Mouse (Mus musculus) thymus, postnatal 0 days (tissue): ENCODE data around the gene Kdelr1. TPM values are rescaled to one million over a fixed set of nuclear protein-coding genes. Genes with fewer than 3 reads are reported as not detected.

ENCODE experiments used
- DNase-seq: peaks from one replicate; pipeline ENCODE4 v3.0.0-alpha.2; 2015; ENCODE audit warnings: low spot score
- polyA plus RNA-seq: library from polyadenylated mRNA; unstranded; fragments of >200 nt; fragmentation: Nextera tagmentation; extraction: Ambion mirVana; gene quantifications from 2 replicates; pipeline ENCODE4 v1.2.1, GENCODE M21; 2015

The Kdelr1 gene
- polyA plus RNA-seq, 1 experiment from 2014 or later, result 38.7 TPM

DNA sequence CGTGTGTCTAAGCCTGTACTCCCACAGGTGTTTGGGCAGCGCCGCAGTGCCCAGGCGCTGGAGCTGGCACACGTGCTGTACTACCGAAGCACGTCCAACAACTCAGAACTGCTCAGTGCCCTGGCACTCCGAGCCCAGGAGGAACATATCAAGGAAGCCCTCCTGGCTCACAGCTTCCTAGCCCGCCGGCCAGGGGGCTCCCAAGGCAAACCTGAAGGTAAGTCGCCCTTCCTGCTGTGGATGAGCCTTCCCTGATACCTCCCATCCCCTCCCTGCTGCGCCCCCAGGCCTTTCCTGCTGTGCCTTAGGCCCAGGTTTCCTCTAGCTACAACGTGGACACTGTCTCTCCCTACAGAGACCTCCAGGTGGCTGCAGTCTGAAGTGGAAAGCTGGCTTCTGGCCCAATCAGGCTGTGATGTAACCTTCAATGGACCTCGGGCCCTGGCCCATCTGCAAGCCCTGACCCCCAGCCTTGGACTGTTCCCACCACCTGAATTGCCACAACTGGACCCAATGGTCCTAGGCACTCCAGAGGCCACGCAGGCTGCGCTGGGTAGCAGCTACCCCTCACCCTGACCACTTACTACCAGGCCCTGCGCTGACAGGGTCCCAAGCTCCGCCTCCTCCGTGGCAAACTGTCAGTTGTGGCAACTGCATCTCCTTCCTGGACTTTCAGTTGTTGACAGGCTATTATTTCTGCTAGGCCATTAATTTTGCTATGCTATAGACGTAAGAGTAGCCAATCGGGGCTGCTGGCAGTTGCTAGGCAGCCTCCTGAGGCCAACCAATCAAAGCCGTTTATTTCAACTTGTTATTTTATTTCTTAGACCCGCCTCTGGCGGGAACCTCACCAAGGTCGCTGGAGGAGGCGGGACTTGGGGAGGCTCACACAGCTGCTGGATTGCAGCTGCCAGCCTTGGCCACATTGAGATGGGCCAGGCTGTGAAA, 43.8 kb downstream of the Kdelr1 start:
- peak; percentile 95 for DNase-seq

DNA sequence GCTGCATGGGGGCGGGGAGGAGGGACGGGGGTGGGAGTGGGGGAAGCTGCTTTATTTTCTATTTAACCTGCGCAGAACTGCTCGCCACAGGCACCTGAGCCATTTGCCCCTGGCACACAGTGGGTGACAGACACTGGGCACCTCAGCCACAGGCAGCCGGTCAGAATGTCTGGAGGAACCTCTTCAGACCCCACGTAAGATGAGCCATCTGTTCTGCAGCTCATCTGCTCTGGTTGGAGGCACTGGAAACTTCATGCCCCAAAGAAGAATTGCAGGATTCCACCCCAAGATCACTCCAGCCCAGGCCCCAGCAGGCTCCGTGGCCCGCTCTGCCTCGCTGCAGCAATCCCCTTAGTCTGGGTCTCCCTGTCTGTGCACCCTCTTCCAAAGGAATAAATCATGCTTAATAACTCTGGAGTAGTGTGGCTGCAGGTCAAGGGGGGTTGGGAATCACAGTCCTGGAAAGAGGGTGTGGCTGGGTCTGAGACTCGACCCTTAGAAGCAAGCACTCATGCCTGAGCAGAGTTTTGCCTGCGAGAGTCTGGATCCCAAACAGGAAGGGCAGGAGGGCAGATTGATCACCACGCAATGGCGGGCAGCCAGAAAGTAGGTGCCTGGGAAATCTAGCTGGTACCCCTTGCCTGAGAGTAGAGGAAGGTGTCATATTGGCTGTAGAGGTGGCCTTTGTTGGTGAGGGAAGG, 44.6 kb downstream of the Kdelr1 start:
- DNase-seq, result no peak

DNA sequence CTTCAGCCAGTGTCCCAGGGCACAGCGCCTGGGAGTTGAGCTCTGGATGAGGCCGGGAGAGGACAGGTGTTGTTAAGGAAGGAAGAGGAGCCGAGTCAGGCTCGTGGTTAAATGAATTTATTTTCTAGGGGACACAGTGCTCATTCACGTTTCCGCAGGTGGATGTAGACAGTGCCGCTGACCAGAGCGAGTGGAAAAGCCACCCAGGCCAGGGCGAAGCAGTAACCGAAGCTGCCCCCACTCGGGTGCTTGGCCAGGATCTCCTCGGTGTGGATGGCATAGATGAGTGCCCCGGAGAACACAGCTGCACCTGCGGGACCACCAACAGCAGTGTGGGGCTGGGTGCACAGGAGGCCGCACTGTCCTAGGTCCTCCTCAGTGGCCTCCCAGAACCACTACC, 45.4 kb downstream of the Kdelr1 start:
- no peak for DNase-seq

DNA sequence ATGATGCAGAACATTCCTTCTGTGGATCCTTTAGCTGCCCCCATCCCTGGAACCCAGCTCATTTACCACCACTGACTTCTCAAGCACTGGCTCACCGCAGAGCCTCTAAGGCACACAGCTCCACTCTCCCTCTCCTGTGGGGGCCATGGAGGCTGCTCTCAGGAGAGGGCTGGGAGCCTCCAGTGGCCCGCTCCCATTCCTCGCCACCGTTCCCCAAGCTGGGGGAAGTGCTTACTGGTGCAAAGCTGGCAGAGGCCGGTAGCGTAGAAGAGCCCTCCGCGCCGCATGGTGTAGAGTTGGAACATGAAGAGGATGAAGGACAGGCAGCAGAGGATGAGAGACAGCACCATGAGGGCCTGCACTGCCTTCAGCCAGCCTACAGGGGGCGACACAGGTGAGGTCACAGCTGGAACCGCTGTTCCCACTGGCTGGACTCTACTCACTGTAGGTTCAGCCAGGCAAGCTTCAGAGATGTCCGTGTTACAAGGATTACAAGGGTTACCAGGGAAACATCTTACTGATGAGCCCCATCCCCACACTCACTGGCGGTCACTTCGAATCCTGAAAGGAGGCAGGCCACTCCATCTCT, 46.6 kb downstream of the Kdelr1 start:
- no peak for DNase-seq

DNA sequence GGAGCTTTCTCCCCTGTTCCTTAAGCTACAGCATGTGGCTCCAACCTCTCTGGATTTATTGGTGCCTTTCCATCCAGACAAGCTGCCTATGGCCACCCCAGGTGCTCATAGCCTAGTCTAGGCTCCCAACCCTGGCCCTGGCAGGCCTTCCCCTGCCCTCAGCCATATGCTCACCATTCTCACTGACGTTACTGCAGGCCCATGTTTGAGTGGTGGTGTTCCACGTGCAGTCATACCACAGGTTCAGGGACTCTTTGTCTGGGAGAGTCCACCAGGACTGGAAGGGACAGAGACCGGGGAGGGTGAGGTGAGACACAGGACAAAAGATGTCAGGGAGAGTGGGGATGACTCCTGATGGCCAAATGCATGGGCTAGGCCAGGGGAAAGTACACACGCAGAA, 47.2 kb downstream of the Kdelr1 start:
- no peak for DNase-seq

DNA sequence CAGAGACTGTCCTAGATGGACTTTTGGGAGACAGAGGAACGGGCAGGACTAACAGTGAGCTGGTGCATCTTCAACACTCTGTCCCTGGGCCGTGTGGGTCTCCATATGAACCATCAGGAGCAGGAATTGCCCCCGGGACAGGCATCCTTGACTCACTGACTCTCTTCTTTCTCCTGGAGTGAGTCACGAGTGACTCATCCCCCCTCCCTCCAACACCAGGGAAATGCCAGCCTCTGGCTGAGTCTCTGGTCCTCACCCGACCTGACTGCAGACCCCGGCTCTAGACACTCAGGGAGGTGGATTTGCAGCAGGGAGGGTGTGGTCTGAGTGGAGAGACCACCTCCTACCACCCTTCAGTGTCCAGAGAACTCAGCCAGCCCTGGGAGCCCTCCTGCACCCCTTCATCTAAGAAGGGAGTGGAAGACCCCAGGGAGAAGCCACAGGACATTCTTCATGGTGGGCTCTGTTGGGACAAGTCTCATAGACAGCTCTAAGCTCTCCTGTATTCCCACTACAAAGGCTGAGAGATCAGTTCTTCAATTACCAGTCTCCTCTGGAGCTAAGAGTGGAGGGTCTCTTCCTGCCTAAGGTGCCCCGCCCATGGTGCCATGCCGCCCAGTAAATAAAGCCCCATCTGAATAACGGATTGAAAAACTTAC, 48.1 kb downstream of the Kdelr1 start:
- DNase-seq, result peak; percentile 22

DNA sequence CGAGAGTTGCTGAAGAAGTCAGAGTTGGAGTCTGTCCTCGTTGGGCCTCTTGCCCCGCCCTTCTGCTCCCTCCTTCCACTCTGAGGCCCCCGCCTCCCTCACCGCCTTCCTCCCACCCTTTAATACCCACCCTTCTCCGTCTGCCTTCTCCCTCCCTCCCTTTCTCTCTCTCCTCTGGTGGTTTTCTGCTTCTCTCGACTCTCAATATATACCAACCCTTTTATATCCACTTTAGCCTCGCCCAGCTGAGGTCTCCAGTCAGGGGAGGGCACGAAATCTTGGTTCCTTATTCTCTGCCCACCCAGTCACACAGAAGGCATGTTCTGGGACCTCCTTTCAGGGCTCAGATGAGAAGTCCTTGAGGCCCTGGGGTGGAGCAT, 48.7 kb downstream of the Kdelr1 start, which contains the start of gene Emp3:
TSS of gene Emp3 (minus strand) at position 163 of the 380 bp plus-strand sequence.
- peak; percentile 79 for DNase-seq

DNA sequence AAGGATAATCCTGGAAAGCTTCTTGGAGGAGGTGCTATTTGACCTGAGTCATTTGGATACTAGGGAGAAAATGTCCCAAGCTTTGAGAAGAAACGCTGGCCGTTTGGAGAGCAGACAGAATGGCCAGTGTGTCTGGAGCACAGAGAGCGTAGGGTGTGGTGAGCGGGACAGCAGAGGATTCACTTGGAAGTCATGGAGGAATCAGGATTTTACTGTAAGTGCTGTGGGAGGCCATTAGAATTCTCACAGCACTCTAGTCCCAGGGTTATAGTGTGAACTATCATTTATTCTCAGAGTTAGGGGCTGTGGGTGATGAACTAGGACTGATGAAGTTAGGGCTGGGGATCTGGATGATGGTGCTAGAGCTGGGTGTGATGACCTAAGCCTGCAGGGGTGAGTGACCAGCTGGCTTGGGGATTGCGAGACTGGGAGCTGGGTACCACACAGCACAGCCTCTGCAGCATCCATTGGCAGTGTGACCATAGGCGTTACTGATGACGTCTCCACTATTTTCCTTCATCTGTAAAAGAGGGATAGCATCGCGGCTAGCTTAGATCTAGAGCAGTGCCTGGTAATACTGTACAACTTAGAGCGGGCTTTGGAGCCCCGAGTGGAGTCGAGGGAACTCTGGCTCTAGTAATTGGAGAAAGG, 49.5 kb downstream of the Kdelr1 start:
- DNase-seq, result no peak

DNA sequence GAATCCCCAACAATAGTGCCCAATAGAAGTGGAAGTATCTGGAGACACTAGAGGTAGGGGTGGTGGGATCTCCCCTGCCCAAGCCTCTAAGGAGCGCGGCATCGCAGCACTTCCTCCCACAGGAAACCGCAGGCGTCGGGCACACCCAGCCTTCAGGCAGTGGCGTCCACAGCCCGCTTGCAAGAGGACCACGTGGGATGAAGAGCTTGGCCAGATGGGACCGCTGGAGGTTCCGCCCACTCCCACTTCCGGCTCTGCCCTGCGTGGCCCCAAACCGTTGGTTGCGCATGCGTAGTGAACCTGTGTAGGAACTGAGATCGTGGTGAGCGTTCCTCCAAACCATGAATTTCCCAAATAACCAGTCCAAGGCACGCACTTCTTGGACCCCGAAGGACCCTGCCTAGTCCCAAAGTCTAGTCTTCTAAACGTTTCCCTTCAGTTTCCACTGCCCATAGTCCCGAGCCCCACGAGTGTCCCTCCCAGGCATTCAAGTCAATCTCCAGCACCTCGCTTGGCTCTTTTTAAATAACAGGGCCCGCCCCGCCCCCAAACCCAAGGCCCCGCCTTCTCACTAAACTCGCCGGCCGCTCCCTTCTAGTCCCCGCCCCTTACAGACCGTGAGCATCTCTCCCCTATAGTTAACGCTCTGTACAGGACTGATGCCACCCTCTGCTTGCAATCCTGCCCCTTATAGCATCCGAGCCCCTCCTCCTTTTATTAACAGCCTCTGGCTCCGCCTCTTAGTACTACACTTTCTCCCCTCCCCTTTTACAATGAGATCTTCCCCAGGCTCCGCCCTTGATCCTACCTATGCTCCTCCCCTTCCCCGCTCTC, 50.6 kb downstream of the Kdelr1 start:
- DNase-seq, result peak; percentile 97

DNA sequence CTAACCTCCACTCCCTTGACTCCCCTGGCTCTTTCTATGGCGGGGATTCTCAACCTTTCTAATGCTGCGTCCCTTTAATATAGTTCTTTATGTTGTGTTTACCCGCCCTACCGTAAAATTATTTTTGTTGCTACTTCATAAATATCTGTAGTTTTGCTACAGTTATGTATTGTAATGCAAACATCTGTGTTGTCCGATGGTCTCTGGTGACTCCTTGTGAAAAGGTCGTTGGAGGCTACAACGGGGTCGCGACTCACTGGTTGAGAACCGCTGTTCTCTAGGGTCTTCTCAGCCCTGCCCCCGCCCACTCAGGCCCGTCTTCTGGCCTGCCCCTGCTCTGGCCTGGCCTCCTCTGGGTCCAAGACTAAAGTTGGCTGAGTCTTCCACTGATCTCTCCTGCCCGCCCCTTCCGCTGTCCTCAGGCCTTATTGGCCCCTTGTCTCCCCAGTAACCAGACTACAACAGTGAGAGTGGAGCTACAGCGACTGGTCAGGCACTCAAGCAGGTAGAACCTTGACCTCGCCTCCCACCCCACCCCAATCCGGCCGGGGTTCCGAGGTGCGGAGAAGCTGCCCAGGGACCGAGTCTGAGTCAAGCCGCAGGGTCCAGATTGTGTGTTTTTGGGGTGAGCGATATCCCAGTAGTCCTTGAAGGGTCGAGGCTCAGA, 51.3 kb downstream of the Kdelr1 start, which contains the start of gene Ccdc114:
TSS of gene Ccdc114 (plus strand) at position 311 of the 667 bp plus-strand sequence.
- DNase-seq, result peak; percentile 38

DNA sequence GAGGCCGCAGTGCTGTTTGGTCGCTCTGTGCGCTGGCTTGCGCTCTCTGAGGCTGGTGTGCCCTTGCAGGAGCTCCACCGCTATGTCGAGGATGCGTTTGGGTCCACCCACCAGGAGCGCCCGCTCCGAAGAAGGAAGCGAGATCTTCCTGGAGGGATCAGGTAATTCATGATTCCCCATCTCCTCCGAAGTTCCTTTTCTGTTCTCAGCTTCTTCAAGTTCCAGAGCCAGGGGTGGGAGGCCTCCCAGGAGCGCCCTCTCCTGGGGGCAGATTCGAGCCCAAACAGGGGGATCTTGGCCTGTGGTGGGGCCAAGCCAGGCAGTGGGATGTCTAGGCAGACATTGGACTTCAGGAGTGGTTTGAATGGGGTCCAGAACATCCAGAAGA, 51.9 kb downstream of the Kdelr1 start:
- peak; percentile 61 for DNase-seq

DNA sequence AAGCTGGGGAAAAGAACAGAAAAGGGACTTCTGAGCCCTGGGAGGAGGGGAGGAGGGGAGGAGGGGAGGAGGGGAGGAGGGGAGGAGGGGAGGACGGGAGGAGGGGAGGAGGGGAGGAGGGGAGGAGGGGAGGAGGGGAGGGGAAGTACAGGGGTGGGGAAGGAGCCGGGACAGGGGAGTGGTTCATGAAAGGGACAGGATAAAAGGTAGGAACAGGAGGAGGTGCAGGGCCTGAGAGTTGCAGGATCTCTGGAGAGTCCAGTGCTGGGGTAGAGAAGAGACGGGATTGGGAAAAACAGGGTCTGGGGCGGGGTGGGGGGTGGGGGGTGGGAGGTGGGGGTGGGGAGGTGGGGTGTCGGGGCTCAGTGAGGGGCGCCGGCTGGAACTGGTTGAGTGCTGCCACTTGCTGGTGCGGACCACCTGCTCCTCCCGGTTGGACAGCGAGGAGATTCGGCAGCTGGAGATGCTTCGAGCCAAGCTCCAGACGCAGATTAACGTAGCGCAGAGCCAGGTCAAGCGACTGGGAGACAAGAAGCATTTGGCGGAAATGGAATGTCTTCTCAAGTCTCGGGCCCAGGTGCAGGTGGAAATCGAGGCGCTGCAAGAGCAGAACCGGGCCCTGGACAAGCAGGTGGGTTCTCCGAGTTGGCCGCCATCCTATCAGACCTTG, 56.2 kb downstream of the Kdelr1 start:
- DNase-seq, result no peak

DNA sequence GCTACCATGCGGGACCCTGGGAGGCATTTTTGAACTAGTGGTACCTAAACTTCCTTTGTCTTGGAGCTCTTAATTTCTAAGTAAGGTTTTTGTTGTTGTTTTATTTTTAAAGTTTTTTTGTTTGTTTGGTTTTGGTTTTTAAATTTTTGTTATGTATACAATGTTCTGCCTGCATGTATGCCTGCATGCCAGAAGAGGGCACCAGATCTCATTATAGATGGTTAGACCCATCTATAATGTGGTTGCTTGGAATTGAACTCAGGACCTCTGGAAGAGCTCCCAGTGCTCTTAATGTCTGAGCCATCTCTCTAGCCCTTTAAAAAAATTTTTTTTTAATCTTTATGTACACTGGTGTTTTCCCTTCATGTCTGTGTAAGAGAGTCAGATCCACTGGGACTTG, 57.1 kb downstream of the Kdelr1 start:
- DNase-seq, result no peak

Other genes starting within 250 kb of the Kdelr1 start
- 2.9 and 4.4 TPM in 2 replicates for gene Rasip1, start 245.3 kb upstream of the Kdelr1 start, polyA plus RNA-seq
- gene Mamstr, start 232.8 kb upstream of the Kdelr1 start, polyA plus RNA-seq, result 1.6 and 1.9 TPM in 2 replicates
- gene Fut2, start 206.4 kb upstream of the Kdelr1 start, polyA plus RNA-seq, result 0.44 and 0.52 TPM in 2 replicates
- 0.73 and 0.76 TPM in 2 replicates for gene Ntn5, start 188.8 kb upstream of the Kdelr1 start, polyA plus RNA-seq
- 0.30 and 0.53 TPM in 2 replicates for gene Sec1, start 178.4 kb upstream of the Kdelr1 start, polyA plus RNA-seq
- gene Car11, start 172.9 kb upstream of the Kdelr1 start, polyA plus RNA-seq, result 0.35 and 0.36 TPM in 2 replicates
- 10.6 and 13.4 TPM in 2 replicates for gene Dbp, start 167.7 kb upstream of the Kdelr1 start, polyA plus RNA-seq
- gene Rpl18, start 157.3 kb upstream of the Kdelr1 start, polyA plus RNA-seq, result 1,315 and 1,426 TPM in 2 replicates
- 19.8 and 21.8 TPM in 2 replicates for gene Sphk2, start 154.8 kb upstream of the Kdelr1 start, polyA plus RNA-seq
- gene Fam83e, start 151.6 kb upstream of the Kdelr1 start, polyA plus RNA-seq, result 0.50 and 0.66 TPM in 2 replicates
- gene Spaca4, start 147.0 kb upstream of the Kdelr1 start, polyA plus RNA-seq, result not detected in 2 replicates
- not detected in 2 replicates for gene Lmtk3, start 89.0 kb upstream of the Kdelr1 start, polyA plus RNA-seq
- 4.1 and 5.8 TPM in 2 replicates for gene Sult2b1, start 88.1 kb upstream of the Kdelr1 start, polyA plus RNA-seq
- gene Cyth2, start 58.2 kb upstream of the Kdelr1 start, polyA plus RNA-seq, result 96.3 and 98.0 TPM in 2 replicates
- 0.10 and 0.31 TPM in 2 replicates for gene Kcnj14, start 48.0 kb upstream of the Kdelr1 start, polyA plus RNA-seq
- gene Grwd1, start 41.8 kb upstream of the Kdelr1 start, polyA plus RNA-seq, result 48.7 and 50.8 TPM in 2 replicates
- 0.13 and 0.23 TPM in 2 replicates for gene Grin2d, start 5.6 kb downstream of the Kdelr1 start, polyA plus RNA-seq
- gene Syngr4, start 23.9 kb downstream of the Kdelr1 start, polyA plus RNA-seq, result 1.4 and 1.5 TPM in 2 replicates
- gene Tmem143, start 24.2 kb downstream of the Kdelr1 start, polyA plus RNA-seq, result 4.3 and 4.6 TPM in 2 replicates
- 262 and 266 TPM in 2 replicates for gene Emp3, start 48.6 kb downstream of the Kdelr1 start, polyA plus RNA-seq
- gene Ccdc114, start 51.3 kb downstream of the Kdelr1 start, polyA plus RNA-seq, result 2.3 and 2.6 TPM in 2 replicates
- 0.13 TPM in 1 of 2 replicates, not detected in the other for gene Abcc6, start 157.5 kb downstream of the Kdelr1 start, polyA plus RNA-seq
- 24.9 and 29.7 TPM in 2 replicates for gene Nomo1, start 160.9 kb downstream of the Kdelr1 start, polyA plus RNA-seq
- 0.05 and 0.10 TPM in 2 replicates for gene Kcnj11, start 228.0 kb downstream of the Kdelr1 start, polyA plus RNA-seq